7 mouse cellular contexts compared by ENCODE assay signal in the genomic region with DNA sequence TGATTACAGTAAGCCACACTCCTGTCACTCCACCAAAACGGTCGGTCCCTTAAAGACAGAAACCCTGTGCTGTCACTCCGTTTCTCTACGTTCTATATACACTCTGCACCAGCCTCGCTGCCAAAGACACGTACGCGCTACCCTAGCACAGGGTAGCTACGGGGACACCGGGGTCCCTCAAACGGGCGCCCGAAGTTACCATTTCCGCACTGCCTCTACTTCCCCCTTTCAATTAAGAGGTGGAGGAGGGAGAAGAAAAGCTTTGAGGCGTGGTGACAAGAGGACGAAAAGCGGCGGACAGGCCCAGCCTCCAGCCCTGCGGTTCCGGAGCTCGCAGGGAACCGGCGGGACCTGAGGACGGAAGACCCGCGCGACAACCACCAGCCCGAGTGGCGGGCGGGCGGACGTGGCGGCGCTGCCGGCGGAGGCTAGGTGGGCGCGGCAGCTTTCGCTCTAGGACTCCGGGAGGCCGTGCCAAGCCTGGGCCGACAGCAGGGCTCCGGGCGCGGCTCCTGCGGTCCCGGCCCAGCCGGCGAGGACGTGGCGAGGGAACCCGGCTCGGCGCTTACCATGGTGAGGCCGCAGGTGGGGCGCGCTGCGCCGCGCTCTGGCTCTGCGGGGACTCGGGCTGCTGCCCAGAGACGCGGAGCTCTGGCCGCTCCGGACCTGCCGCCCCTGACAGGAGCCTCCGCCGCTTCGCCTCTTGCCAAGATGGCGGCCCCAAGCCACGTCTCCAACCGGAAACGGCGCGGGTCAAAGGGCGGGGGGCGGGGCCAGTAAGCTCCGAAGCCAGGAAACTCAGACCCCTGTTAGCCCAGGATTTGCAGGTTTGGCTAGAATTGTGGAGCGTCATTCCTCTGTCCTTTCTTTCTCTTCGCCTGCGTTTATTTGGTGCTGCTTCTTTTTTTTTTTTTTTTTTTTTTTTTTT. TPM values are rescaled to one million over a fixed set of nuclear protein-coding genes. Genes with fewer than 3 reads are reported as not detected.
DNase-seq lines count a peak whose midpoint lies in the region; ATAC-seq lines count a peak whose summit lies in the region.

Gene Arcn1 (minus strand): TSS at position 745 of the 928 bp plus-strand sequence.
Gene Ift46 (plus strand): TSS at position 808 of the 928 bp plus-strand sequence.

- H3K4me1 ChIP-seq in intestine, embryonic 15.5 days (replicated peaks): peaks cover 8% of the 10 kb centered on the region
- H3K4me1 ChIP-seq in midbrain, embryonic 10.5 days: peaks cover 16% of the 10 kb centered on the region

- peak; percentile 77 to 80 for DNase-seq in adrenal gland, adult 18-20 months (ENCODE audit: low spot score in 2 of 2)
- DNase-seq in embryo, embryonic 11 days: peak; percentile 94
- DNase-seq in gastrocnemius, postnatal 36 days: peak; percentile 75 to 85
- DNase-seq in left cerebral cortex, postnatal 25 days (ENCODE audit: low spot score in 2 of 2): peak; percentile 84 to 86
- DNase-seq in midbrain, embryonic 10.5 days (ENCODE audit: low spot score): peak; percentile 93
- peak; percentile 85 for DNase-seq in right cerebral cortex, postnatal 4 days

- H3K4me3 ChIP-seq in intestine, embryonic 15.5 days (replicated peaks): peak within 1 kb of the TSS; percentile 99
- H3K4me3 ChIP-seq in midbrain, embryonic 10.5 days: peak within 1 kb of the TSS; percentile 100

- H3K27ac ChIP-seq in intestine, embryonic 15.5 days: peak within 1 kb of the TSS; percentile 97
- H3K27ac ChIP-seq in midbrain, embryonic 10.5 days (replicated peaks): peak within 1 kb of the TSS; percentile 95

- no peaks in the 10 kb centered on the region for H3K9me3 ChIP-seq in intestine, embryonic 15.5 days
- no peaks in the 10 kb centered on the region for H3K9me3 ChIP-seq in midbrain, embryonic 10.5 days (replicated peaks)

- intact Hi-C loops in gastrocnemius, postnatal 36 days (cut with DNase I): no loop called here
- intact Hi-C loops in left cerebral cortex, postnatal 25 days (cut with DNase I): no loop called here

- peak within 1 kb of the TSS; percentile 98 for H3K9ac ChIP-seq in intestine, embryonic 15.5 days

- H3K4me2 ChIP-seq in intestine, embryonic 15.5 days (replicated peaks): peak within 1 kb of the TSS; percentile 66

- H3K27me3 ChIP-seq in intestine, embryonic 15.5 days (replicated peaks): no peaks in the 10 kb centered on the region
- no peaks in the 10 kb centered on the region for H3K27me3 ChIP-seq in midbrain, embryonic 10.5 days (ENCODE audit: low read depth, poor library complexity, severe bottlenecking)

- H3K36me3 ChIP-seq in intestine, embryonic 15.5 days: no peaks in the 10 kb centered on the region
- no peaks in the 10 kb centered on the region for H3K36me3 ChIP-seq in midbrain, embryonic 10.5 days

- peak; percentile 93 for ATAC-seq in intestine, embryonic 15.5 days

- WGBS in intestine, embryonic 15.5 days: under 1% methylated on average over 78 of the region's 82 CpGs
- under 1% methylated on average over 81 of the region's 82 CpGs for WGBS in midbrain, embryonic 10.5 days

RNA-seq across cellular contexts. Expression of gene Arcn1, which starts in this region (rescaled TPM):
- 100 to 1,000 TPM; 139 to 168 TPM for total RNA-seq in adrenal gland, adult 18-20 months (2021)
- 10 to 100 TPM; 62.6 to 73.4 TPM for total RNA-seq in gastrocnemius, postnatal 36 days (2021)
- 184 and 193 TPM in 2 replicates for polyA plus RNA-seq in intestine, embryonic 15.5 days (2015; fragmentation: Nextera tagmentation; extraction: Ambion mirVana)
- total RNA-seq in left cerebral cortex, postnatal 25 days (2021): 100 to 1,000 TPM in 1 of 2 experiments, 10 to 100 TPM in 1; 98.0 to 103 TPM
- 165 and 172 TPM in 2 replicates for polyA plus RNA-seq in midbrain, embryonic 10.5 days (2016; fragmentation: Nextera tagmentation; extraction: Ambion mirVana)

RNA-seq across cellular contexts. Expression of gene Ift46, which starts in this region (rescaled TPM):
- total RNA-seq in adrenal gland, adult 18-20 months (2021): 10 to 100 TPM; 54.0 to 57.6 TPM
- total RNA-seq in gastrocnemius, postnatal 36 days (2021): 10 to 100 TPM; 21.4 to 28.2 TPM
- polyA plus RNA-seq in intestine, embryonic 15.5 days (2015; fragmentation: Nextera tagmentation; extraction: Ambion mirVana): 79.8 and 82.8 TPM in 2 replicates
- total RNA-seq in left cerebral cortex, postnatal 25 days (2021): 10 to 100 TPM; 68.8 to 83.5 TPM
- 130 and 144 TPM in 2 replicates for polyA plus RNA-seq in midbrain, embryonic 10.5 days (2016; fragmentation: Nextera tagmentation; extraction: Ambion mirVana)

Comparison
In these comparisons a context has a peak if more than half of its experiments do, and no peak if none do; other contexts are left out.
1. Peak in every context shown above with its lines: DNase-seq, ATAC-seq, H3K4me3 ChIP-seq and H3K27ac ChIP-seq.